Mouse (Mus musculus) induced T-regulatory cell, adult 2 months (primary cell): Measurements from ENCODE around the gene Agk.

Experiments used
- DNase-seq: peaks from one replicate; pipeline ENCODE4 v3.0.0-alpha.2; 2012; ENCODE audit warnings: low read depth

The Agk gene

DNA sequence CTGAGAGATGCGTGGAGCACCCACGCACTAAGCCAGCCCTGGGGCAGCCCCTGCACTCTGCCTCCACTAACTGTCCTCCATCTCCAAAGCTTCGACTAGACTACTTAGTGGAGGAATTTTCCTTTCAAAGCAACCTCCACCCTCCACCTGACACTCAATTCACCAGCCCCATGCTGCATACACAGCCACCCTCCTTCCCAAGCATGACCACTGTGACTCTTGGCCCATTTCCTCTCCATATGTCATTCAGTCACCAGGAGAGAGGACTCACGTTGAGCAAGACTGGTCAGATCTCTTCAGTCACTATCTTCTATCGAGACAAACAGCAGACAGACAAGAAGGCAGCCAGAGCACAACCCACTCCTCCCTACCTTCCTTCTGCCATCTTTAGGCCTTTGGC is 88.1 kb downstream of the Agk start:
- no peak for DNase-seq

DNA sequence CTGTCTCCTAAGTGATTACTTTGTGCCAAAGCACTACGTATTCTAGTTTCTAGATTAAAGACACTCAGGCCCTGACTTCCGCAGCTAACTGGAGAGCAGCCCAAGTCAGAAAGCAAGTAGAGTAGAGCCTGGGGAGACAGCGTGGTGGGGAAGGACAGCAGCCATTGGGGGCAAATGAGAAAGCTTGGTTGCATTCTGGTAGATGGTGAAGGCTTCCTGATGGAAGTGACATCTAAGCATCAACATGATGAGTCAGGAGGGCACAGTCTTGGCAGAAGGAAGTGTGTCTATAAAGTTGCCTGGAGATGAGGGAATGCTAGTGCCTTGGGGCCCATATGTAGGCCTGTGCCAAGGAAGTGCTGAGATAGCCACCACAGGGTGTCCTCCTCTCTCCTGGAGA is 88.6 kb downstream of the Agk start:
- no peak for DNase-seq

- no peak for DNase-seq
Observed at GRCm38 (mm10) chr6:40415799-40416198, 90.8 kb downstream of the Agk start.

DNA sequence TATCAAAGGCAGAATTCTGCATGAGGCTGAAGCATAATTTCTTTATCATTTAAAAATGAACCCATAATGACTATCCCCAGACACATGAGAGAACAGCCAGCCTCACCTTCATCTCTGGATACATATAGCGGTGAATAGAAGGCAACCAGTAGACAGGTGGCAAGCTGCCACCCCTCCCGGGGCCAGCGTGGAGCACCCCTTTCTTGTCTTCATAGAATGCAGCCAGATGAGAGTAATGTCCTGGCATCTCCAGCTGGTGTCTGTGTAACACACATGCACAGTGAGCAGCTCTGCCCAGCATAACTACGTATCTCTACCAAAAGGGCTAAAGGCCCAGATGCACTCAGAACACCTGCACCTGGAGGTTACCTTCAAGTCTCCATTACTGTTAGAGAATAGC is 93.4 kb downstream of the Agk start:
- DNase-seq = no peak

- no peak for DNase-seq
Observed at GRCm38 (mm10) chr6:40421099-40421498, 96.1 kb downstream of the Agk start.

- no peak for DNase-seq
Observed at GRCm38 (mm10) chr6:40423013-40423412, 98.0 kb downstream of the Agk start.

DNA sequence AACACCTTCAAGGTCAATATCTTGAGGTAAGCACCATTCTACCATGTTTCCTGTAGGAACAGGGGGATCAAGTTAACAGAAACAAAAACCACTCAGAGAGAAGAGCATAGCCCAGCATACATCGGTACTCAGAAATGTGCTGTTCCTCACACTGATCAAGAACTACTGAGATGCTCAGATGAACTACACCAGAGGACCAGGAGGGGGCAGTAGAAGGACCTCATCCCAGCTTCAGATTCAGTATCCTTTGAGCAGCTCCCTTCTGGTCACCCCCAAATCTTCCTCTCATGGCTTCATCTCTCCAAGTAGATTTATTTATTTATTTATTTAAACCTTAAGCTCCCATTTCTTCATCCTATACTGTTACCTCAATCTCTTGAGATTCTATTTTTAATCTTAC is 98.8 kb downstream of the Agk start:
- DNase-seq = peak; percentile 81

DNA sequence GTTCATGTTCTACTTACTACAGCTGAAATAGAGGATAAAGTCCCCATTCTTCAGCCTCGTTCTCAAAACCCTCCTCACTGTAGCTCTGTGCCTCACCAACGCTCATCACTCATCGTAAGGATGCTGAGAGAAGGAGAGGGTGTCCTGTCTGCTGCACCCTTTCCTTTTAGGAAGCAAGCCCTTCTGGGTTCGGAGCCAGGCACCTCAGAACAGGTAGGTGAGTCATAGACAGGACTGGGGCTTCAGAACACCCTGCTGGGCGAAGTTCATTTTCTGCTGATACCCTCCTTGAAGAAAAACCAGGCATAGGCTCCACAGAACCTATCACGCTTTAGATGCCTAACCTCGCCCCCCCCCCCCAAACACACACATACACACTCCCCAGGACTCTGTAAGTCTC is 102.5 kb downstream of the Agk start:
- no peak for DNase-seq

DNA sequence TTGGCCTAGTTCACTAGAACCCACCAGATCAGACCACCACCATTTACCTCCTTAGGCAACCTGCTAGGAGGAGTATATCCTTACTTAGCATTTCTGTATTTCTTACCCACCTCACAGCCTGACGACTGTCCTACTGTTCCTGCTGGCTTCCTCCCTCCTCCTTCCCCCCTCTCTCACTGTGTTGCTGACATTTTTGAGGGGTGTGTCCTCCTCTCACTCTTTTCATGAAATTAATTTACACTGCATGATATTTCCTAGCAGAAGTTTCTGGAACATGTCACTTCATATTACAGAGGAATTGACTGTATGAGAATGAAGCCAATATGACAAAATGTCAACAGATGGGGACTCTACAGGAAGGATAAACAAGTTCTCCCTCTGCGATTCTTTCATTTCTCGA is 103.7 kb downstream of the Agk start:
- no peak for DNase-seq

DNA sequence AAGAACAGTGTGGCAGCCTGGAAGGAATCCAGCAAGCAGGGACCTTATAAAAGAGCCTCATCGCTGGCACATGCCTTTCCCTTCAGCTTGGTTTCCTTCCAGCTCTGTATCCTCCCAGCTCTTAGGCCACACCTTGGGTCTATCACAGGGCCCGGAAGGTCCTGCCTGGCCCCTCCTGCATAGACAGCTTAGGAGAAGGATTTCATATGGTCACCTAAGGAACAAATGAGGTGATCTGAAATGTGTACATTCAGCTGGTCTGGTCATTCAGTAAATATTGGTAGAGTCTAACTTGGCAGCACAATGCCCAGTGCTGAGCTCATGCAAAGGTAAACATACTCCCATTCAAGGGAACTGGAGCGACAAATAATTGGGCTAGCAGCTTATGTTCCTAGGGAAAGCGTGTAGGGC is 104.6 kb downstream of the Agk start:
- DNase-seq = no peak

- no peak for DNase-seq
Observed at GRCm38 (mm10) chr6:40430251-40430650, 105.3 kb downstream of the Agk start.

DNA sequence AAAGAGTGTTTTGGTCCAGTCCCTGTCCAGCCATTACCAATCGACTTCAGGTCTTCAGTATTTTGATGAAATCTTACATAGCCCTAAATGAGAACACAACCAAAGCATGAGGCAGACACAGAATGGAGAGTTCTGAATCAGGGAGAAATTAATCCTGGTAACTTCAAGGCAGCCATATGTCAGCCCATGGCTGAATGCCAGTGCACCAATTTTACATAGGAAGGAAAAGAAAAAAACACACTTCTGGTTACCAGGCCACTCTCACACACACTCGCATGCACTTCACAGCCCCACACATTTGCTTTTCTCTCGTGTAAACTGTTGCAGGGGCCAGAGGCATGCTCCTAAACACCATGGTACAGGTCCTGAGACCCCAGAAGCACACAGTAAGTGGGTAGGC is 105.9 kb downstream of the Agk start:
- no peak for DNase-seq

GRCm38 (mm10) chr6:40431356-40431755 is 106.4 kb downstream of the Agk start:
- no peak for DNase-seq

DNA sequence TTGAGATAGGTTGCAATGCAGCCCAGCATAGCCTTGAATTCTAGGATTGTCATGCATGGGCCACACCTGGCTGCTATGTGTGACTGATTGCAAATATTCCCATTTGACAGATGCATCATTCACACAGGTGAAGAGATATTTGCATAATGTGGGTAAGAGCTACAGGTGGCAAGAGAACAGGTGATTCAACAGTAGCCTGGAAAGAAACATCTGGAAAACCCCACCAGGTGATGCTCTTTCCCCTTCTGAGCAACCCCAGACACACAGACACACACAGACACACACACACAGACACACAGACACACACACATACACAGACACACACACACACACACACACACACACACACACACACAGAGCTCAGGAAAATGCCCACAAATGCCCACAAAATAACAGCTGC is 106.8 kb downstream of the Agk start:
- no peak for DNase-seq

DNA sequence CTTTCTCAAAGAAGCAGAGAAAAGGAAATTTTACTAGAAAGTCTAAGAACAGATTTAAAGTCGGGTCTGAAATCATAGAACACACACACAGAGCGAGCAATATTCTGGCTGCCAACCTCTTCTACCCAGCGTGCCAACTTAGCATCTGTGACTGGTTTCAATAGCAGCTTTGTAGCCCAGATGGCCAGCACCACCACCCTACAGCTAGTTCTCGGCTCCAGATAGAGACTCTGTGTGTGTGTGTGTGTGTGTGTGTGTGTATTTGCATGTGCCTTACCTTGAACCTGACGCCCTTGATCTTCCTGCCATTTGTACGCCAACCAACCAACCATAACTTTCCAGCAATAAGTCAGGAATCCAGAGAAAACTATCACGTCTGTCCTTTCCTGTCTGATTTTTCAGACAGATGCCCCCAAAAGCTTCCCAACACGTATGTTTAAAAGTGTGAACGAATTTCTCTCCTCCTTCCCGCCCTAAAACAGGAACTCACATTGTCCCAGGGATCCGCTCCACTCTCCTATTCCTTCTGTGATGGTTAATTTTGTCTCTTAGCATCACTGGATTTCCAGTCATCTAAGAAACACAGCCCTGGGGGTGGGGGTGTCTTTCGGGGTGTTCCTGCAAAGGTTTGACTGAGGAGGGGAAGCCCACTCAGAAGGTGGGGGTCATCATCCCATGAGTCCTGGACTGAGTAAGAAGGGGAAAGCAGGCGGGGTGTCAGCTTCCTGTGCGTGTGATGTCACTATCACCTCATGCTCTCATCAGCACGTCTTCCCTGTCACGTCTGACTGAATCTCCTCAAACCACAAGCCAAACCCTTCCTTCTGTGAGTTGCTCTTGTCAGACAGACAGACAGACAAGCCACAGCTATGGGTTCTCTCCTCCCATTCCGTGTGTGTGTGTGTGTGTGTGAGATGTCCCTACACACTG is 107.6 kb downstream of the Agk start:
- DNase-seq = peak; percentile 58

DNA sequence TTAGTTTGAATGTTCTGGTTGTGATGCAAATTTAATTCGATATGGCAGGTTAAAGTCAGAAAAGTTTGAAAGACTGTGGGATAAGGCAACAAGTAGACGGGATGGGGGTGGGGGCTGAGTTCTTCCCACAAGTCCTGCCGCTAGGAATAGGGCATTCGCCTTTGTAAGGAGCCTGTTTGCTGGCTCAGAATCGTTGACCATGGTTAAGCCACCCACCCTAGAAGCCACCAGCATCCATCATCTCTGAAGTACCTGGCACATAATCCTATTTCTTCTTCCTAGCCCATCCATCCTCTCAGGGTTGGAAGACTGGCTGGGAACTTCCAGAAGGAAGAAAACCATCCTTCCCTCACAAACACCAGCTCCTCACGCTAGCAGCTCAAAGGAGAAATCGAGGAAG is 109.7 kb downstream of the Agk start:
- no peak for DNase-seq

DNA sequence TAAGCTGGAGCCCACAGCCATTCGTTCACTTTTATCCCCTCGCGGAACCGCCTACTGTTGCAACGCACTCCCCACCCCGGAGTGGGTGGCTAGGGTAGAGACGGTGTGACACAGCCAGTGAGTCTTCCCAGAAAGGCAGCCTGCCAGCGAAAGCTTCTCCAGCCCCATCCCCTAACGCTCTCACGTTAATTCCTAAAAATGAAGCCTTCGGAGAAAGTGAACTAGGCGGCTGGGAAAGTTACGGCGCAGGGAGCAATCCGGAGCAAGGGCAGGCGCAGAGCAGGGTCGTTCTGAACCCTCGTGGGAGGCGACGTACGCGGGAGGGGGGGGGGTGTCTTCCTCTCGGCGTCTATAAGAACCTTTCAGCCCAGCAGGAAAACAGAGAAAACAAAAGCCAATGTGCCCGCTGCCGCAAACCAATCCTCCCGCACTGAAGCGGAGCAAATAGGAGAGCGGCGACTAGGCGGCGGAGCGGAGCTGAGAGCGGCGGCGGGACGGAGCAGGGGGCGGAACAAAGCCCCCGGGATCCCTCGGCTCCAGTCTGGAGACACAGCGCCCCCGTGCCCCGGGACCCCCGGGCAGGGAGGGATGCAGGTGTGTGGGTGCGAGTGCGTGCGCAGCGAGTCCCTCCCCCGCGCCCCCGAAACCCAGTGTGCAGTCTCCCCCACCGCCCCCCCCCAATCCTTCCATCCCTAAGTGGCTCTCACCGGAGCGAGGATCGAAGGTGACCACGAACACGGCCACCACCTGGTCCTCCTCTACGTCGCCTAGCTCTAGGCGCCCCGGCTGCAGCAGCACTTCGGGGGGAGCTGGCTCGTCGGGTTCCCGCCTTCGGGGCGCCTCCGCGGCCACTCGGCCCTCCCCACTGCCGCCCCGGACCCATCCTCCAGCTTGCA is 110.4 kb downstream of the Agk start:
- peak; percentile 60 for DNase-seq

GRCm38 (mm10) chr6:40436047-40436483 is 111.1 kb downstream of the Agk start, which contains the start of gene E330009J07Rik:
Gene E330009J07Rik (minus strand): TSS chr6:40436135.
- DNase-seq = peak; percentile 84

DNA sequence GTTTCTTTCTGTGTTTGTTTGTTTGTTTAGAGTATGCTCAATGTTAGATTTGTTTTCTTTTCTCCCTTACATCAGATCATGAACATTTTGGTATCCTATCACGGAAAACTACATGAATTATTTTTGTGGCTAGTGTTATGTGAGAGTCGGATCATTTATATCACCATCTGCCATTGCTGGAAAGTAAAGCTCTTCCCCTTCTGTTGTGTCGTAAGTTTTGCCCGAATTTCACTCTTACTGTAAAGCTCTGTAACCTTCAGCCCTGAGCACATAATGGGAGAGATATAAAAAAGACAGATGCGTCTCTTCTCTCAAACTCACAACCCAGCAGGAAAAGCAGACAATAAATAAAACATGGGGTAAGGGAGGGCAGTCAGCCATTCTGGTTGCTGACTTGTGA is 114.0 kb downstream of the Agk start, which contains the start of gene Wee2:
TSS of gene Wee2 (plus strand) at position 153 of the 400 bp plus-strand sequence.
- DNase-seq = no peak

DNA sequence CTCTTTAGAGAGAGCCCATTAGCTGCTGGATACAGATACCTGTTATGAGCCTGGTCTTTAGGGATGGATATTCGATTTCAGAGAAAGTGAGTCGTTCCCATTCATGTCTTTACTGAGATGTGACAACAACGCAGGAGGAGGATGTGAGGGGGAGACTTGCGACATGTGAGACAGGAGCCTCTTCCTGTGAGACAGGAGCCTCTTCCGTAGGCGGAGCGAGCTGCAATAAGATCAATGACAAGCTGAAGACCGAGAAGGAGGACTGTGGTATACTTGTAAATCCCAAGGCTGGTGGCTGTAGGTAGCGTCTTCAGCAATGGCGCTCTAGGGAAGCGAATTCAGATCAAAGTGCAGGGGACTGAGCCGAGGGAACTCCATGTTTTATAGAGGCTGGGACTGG is 114.8 kb downstream of the Agk start:
- peak; percentile 74 for DNase-seq

GRCm38 (mm10) chr6:40441276-40441675 is 116.3 kb downstream of the Agk start:
- no peak for DNase-seq

DNA sequence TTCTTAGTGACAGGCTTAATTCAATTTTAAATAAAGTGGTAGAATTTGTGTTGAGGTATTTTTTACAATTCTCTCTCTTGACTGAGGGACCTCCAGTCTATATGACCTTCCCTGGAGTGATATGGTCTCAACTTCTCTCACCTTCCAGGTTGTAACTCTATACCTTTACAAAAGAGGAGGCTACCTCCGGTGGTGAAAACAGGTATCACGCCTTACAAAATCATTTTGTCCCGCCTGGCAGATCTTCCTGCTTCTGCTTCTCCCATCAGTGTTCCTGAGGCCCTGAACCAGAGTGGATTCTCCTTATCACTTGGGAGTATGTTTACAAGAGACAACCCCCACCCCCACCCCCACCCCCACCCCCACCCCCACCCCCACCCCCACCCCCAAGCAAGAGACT is 116.8 kb downstream of the Agk start:
- peak; percentile 46 for DNase-seq
